Mouse (Mus musculus) kidney, embryonic 14.5 days (tissue): ENCODE results near the gene 1700092M07Rik. TPM values are rescaled to one million over a fixed set of nuclear protein-coding genes. Genes with fewer than 3 reads are reported as not detected.

ENCODE experiments used
- ATAC-seq: fragments of 200-750 bp; cut with Nextera tagmentation; 2 replicates; pipeline ENCODE4 v1.8.0; 2017; ENCODE audit warnings: moderate number of reproducible peaks, mild to moderate bottlenecking, moderate TSS enrichment, moderate library complexity; ENCODE audit not compliant: low FRiP score, low TSS enrichment
- H3K27ac ChIP-seq: fragments of 300-500 bp; sonication (generic); 2 replicates; pipeline ENCODE4 v1.5.1; 2014; ENCODE audit warnings: low read depth, mild to moderate bottlenecking, low read length, moderate library complexity, mixed read lengths
- H3K27me3 ChIP-seq: fragments of 300-500 bp; sonication (generic); 2 replicates; pipeline ENCODE4 v1.6.1; 2014; ENCODE audit warnings: mild to moderate bottlenecking, low read length; ENCODE audit not compliant: control insufficient read depth, insufficient read depth
- H3K36me3 ChIP-seq: fragments of 300-500 bp; sonication (generic); 2 replicates; pipeline ENCODE4 v1.6.1; 2014; ENCODE audit warnings: low read length, mixed read lengths; ENCODE audit not compliant: control insufficient read depth, insufficient read depth
- H3K4me1 ChIP-seq: fragments of 300-500 bp; sonication (generic); 2 replicates; pipeline ENCODE4 v1.6.1; 2014; ENCODE audit warnings: low read length, mixed read lengths; ENCODE audit not compliant: control insufficient read depth, insufficient read depth
- H3K4me2 ChIP-seq: fragments of 300-500 bp; sonication (generic); replicated peaks from 2 replicates; pipeline ENCODE4 v1.6.1; 2014; ENCODE audit warnings: low read depth, mild to moderate bottlenecking, low read length
- H3K4me3 ChIP-seq: fragments of 300-500 bp; sonication (generic); 2 replicates; pipeline ENCODE4 v1.5.1; 2014; ENCODE audit warnings: mild to moderate bottlenecking, low read length
- H3K9ac ChIP-seq: fragments of 300-500 bp; sonication (generic); 2 replicates; pipeline ENCODE4 v1.6.1; 2014; ENCODE audit warnings: low read depth, mild to moderate bottlenecking, low read length, moderate library complexity
- H3K9me3 ChIP-seq: fragments of 300-500 bp; sonication (generic); 2 replicates; pipeline ENCODE4 v1.6.1; 2016; ENCODE audit warnings: low read length; ENCODE audit not compliant: control insufficient read depth
- WGBS: fragments of 180-500 bp; shearing (Covaris S2); extraction: QIAGEN DNeasy Blood & Tissue Kit; methylation state at CpG from one replicate; pipeline ENCODE4 v1.1.7; 2014; 5-methylcytosine and 5-hydroxymethylcytosine counted together
- polyA plus RNA-seq: library from polyadenylated mRNA; unstranded; fragments of >200 nt; fragmentation: Nextera tagmentation; extraction: Ambion mirVana; gene quantifications from 2 replicates; pipeline ENCODE4 v1.2.1, GENCODE M21; 2014

The 1700092M07Rik gene
- polyA plus RNA-seq, 1 experiment from 2014 or later, result 2.3 TPM

DNA sequence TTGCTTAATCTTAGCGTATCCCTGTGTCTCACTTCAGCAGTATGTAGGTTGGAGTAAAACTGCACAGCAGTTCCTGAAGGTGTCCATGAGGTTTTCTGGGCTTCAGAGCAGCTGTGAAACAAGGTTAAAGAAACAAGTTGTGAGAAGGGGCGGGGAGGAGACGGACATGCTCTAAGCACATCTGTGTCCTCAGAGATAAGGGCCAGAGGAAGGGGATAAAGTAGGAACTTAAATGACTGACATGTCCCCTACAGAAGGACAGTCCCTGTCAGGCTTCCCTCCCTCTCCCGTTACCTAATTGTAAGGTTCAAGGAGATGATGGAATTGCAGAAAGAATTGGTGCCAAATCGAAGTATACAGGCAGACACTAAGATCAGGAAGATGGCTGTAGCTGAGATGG lies 32.5 kb downstream of the 1700092M07Rik start:
- Histone ChIP-seq H3K36me3 (peaks cover 40% of the 10 kb centered on the region), H3K9me3 (no peaks in the 10 kb centered on the region), H3K27me3 (no peaks in the 10 kb centered on the region), H3K4me2 (peak overlapping the region; percentile 98), H3K4me1 (peaks cover 25% of the 10 kb centered on the region), H3K27ac (0 out of 2 replicates have a peak overlapping the region, but pooled peaks have one; percentile 97), H3K4me3 (peak overlapping the region; percentile 70; the same call in 1 of the 2 replicates), H3K9ac (peak overlapping the region; percentile 96; the same call in 1 of the 2 replicates)
- WGBS, result 84% methylated on average over 5 of the region's 5 CpGs
- ATAC-seq, result no peak

DNA sequence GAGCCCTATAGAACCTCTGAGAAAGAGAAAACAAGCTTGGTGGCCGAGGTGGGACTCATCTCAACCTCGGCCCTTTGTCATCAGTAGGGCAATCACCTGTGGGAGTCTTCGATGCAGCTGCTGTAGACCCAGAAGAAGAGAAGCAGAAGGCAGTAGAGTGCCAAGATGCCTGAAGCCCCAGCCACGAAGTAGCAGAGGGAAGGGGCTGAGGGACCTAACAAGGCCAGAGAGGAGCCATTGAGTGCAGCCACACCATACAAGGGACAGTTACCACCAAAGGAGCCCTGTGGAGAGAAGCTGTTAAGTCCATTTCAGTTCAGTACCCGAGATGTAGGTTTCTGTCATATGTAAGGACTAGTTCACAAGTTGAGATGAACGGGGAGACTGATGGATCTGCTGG lies 32.9 kb downstream of the 1700092M07Rik start:
- no peaks in the 10 kb centered on the region for H3K9me3 ChIP-seq
- no peaks in the 10 kb centered on the region for H3K27me3 ChIP-seq
- H3K36me3 ChIP-seq, result peaks cover 40% of the 10 kb centered on the region
- H3K9ac ChIP-seq, result peak overlapping the region; percentile 96; the same call in 1 of the 2 replicates
- no peak for ATAC-seq
- H3K4me3 ChIP-seq, result peak overlapping the region; percentile 70
- peak overlapping the region; percentile 97; the same call in 1 of the 2 replicates for H3K27ac ChIP-seq
- peak overlapping the region; percentile 98 for H3K4me2 ChIP-seq
- WGBS, result 48% methylated on average over 6 of the region's 6 CpGs
- peaks cover 25% of the 10 kb centered on the region for H3K4me1 ChIP-seq

DNA sequence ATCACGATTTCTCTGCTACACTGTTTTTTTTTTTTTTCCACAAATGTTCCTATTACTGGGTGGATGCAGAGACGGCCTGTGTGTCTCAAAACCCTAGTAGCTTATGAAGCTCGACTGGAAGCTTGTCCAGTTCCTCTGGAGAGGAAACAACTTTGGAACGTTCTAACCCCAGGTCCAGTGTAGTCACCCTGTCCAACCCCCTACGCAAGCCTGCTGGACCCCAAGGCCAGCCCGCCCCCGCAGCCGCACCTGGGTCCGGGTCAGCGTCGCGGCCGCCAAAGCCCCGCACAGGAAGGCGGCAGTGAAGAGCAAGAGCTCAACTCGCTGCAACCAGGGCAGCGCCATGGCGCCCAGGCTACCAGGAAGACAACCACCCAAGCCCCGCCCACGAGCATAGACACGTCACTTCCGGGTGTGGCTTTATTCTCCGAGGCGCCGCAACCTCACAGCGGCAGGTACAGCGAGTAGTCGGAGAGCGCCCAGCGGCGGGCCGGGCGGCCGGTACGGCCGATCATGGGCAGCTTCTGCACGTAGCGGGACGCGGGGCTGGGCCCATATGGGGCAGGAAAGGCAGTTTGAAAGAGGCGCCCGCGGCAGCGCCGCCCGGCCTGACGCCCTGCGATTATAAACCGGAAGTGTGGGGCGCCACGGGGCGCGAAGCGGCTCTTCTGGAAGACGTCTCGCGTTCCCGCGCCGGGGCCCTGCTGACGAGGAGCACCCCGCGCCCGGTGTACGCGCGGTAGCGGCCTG lies 33.7 kb downstream of the 1700092M07Rik start, which contains the start of gene Tmem179b:
Gene Tmem179b (minus strand): TSS at position 382 of the 750 bp plus-strand sequence.
- H3K4me1 ChIP-seq, result peaks cover 25% of the 10 kb centered on the region
- H3K4me3 ChIP-seq, result peak within 1 kb of the TSS; percentile 70
- peak within 1 kb of the TSS; percentile 97 for H3K27ac ChIP-seq
- no peaks in the 10 kb centered on the region for H3K9me3 ChIP-seq
- H3K27me3 ChIP-seq, result no peaks in the 10 kb centered on the region
- WGBS, result under 1% methylated on average over 68 of the region's 68 CpGs
- peak; percentile 93 for ATAC-seq
- H3K4me2 ChIP-seq, result peak within 1 kb of the TSS; percentile 98
- H3K36me3 ChIP-seq, result peaks cover 33% of the 10 kb centered on the region
- H3K9ac ChIP-seq, result peak within 1 kb of the TSS; percentile 96

DNA sequence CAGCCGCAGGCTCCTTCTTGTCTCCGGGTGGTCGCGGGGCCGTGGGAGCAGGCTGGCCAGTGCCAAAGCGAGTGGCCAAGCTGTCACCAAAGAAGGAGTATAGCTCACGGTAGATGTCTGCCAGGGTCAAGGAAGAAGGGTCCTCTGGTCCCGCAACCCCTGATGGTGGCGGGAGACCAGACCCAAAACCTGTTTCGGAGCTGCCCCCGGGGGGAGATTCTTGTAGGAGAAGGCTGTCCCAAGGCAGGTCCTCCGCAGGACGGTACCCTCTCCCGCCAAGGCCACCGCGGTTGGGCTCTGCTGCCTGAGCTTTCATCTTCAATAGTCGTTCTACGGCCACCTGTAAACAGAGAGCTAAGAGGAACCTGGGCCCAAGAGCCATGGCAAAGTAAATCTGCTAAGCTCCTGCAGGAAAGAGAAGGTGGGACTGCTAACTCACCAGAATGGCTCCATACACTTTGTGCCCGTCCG lies 34.5 kb downstream of the 1700092M07Rik start:
- peak overlapping the region; percentile 97 for H3K27ac ChIP-seq
- H3K9ac ChIP-seq, result peak overlapping the region; percentile 96
- peak overlapping the region; percentile 70 for H3K4me3 ChIP-seq
- no peaks in the 10 kb centered on the region for H3K27me3 ChIP-seq
- peak; percentile 29 for ATAC-seq
- H3K36me3 ChIP-seq, result peaks cover 30% of the 10 kb centered on the region
- no peaks in the 10 kb centered on the region for H3K9me3 ChIP-seq
- H3K4me1 ChIP-seq, result peaks cover 25% of the 10 kb centered on the region
- 6% methylated on average over 18 of the region's 20 CpGs for WGBS
- peak overlapping the region; percentile 98 for H3K4me2 ChIP-seq

DNA sequence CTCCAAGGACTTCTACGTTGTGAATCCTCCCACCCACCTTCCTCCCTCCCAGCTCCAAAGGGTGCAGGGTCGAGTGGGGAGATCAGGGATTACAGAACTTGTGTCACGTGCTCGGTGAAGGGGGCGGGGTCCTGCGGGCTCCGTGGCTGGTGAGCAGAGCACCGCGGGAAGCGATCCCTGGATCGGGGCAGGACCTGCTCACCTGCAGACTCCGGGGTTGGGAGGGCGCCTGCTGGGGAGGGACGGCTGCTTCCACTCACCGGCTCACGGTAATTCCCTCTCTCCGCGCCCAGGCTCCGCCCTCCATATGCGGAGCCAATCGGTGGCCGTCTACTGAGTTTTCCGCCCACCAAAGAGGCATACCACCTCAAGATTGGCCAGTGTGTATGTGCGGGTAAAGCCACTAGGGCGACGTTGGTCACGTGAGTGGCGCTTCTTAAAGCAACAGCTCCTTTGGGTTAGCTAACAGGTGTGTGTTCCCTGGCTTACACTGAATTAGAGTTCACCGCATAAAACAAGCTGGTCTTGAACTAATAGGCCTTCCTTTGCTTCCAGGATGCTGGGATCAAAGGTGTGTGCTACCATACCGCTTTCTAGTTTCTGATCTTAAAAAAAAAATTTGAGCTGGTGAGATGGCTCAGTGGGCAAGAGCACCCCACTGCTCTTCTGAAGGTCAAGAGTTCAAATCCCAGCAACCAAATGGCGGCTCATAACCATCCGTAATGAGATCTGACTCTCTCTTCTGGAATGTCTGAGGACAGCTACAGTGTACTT lies 45.7 kb downstream of the 1700092M07Rik start, which contains the start of gene Taf6l:
Gene Taf6l (minus strand): TSS at position 410 of the 774 bp plus-strand sequence.
- peak within 1 kb of the TSS; percentile 72 for H3K4me2 ChIP-seq
- H3K4me3 ChIP-seq, result peak within 1 kb of the TSS; percentile 76
- 0 out of 2 replicates have a peak, but pooled peaks cover 6% of the 10 kb centered on the region for H3K4me1 ChIP-seq
- peak within 1 kb of the TSS; percentile 85 for H3K27ac ChIP-seq
- H3K27me3 ChIP-seq, result no peaks in the 10 kb centered on the region
- H3K36me3 ChIP-seq, result peaks cover 29% of the 10 kb centered on the region
- 1% methylated on average over 32 of the region's 32 CpGs for WGBS
- H3K9ac ChIP-seq, result peak within 1 kb of the TSS; percentile 78
- H3K9me3 ChIP-seq, result no peaks in the 10 kb centered on the region
- ATAC-seq, result peak; percentile 99

DNA sequence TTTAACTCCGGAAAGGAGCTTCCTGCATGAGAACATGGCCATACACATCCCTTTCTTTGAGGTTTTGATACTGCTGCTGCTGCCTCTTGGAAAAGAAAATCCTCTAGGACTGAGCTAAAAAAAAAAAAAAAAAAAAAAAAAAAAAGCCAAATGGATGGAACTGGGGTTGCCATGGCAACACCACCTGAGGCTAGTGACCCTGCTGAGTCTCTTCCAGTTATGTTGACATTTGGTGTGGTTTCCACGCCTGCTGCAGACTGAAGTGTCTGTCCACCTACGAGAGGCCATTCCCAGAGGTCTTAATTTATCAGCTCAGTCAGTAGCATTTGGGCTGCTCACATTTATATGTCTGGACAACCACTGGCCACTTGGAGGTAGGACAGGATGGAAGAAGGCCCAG lies 48.0 kb downstream of the 1700092M07Rik start:
- no peaks in the 10 kb centered on the region for H3K27me3 ChIP-seq

DNA sequence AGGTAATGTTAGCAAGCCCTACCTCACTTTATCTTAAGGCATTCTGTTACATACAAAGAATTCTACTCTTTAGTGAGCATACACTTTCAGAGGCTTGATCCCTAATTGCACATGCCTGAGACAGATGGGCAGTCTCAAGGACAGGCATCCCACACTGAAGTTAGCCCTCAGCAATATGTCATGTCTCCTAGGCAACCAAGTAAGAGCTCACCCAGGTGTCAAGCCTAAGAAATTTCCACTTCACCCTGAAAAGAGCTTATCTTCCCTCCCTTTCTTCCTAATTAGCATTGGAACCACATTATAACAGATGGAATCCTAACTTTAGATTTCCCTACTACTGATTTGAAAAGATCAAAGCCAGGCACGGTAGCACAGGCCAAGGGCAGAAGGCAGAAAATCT lies 48.7 kb downstream of the 1700092M07Rik start:
- 38% methylated on average over 1 of the region's 1 CpGs for whole genome bisulfite sequencing

More for the DNA sequence above, 48.0 kb downstream of the 1700092M07Rik start:
- Histone ChIP-seq H3K4me3 (no peak overlapping the region), H3K4me2 (no peak overlapping the region), H3K36me3 (peaks cover 18% of the 10 kb centered on the region), H3K9me3 (no peaks in the 10 kb centered on the region), H3K4me1 (0 out of 2 replicates have a peak, but pooled peaks cover 6% of the 10 kb centered on the region), H3K9ac (no peak overlapping the region), H3K27ac (no peak overlapping the region)
- no peak for ATAC-seq
- 29% methylated on average over 3 of the region's 3 CpGs for WGBS

DNA sequence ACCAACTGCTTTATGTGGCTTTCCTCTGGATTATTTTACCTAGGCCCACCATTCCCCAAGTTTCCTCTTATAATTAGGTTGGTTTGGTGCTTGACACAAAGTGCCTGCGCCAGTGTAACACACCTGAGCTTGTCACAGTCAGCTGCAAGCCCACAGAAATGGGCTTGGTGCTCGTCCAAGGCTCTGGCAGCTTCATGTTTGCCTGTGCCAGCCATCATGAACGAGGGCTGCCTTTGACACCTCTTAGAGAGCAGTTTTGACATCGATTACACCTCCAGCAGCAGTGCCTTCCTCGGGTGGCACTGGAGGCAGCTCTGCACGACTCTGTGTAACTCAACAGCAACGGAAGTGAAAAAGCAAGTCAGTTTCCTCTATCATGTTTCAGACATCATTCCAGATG lies 49.7 kb downstream of the 1700092M07Rik start:
- WGBS, result 76% methylated on average over 7 of the region's 7 CpGs
- H3K9ac ChIP-seq, result no peak overlapping the region
- ATAC-seq, result no peak
- peaks cover 29% of the 10 kb centered on the region for H3K36me3 ChIP-seq
- H3K4me2 ChIP-seq, result no peak overlapping the region
- no peaks in the 10 kb centered on the region for H3K9me3 ChIP-seq
- no peak overlapping the region for H3K27ac ChIP-seq
- no peak overlapping the region for H3K4me3 ChIP-seq
- no peaks in the 10 kb centered on the region for H3K27me3 ChIP-seq
- 0 out of 2 replicates have a peak, but pooled peaks cover 5% of the 10 kb centered on the region for H3K4me1 ChIP-seq

More for the DNA sequence above, 48.7 kb downstream of the 1700092M07Rik start:
- Histone ChIP-seq H3K36me3 (peaks cover 19% of the 10 kb centered on the region), H3K27ac (no peak overlapping the region), H3K9ac (no peak overlapping the region), H3K4me2 (no peak overlapping the region), H3K27me3 (no peaks in the 10 kb centered on the region), H3K4me1 (0 out of 2 replicates have a peak, but pooled peaks cover 6% of the 10 kb centered on the region), H3K4me3 (no peak overlapping the region), H3K9me3 (no peaks in the 10 kb centered on the region)
- ATAC-seq, result no peak
